Mouse (Mus musculus): ENCODE data around the gene Osbpl5. TPM values are rescaled to one million over a fixed set of nuclear protein-coding genes. Genes with fewer than 3 reads are reported as not detected.
"Not testable (repeated sequence)": the region's sequence is repeated elsewhere in the genome, so short reads cannot be mapped to it uniquely, and the experiment has no call there.

Osbpl5 gene
- total RNA-seq, 2 experiments from 2014 or later = 1.5 to 3.5 TPM

DNA sequence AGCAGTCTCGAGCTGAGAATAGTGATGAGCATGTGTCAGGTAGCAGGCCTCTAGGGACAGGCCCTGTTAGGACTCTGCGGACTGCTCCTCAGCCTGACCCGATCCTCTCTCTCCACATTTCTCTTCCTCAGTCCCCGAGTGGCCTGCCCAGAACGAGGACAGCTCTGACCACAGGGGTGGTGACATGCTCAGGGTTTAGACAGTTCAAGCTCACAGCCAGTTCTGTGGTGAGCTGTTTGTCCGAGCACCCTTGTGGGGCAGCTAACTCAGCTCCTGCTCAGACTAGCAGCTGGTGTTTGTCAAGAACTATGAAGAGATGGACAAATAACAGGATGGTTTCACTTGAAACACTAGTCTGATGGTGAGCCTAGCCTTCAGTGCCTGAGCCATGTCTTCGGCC lies 45.4 kb downstream of the Osbpl5 start:
- ATAC-seq (ENCODE audit: poor library complexity, severe bottlenecking) = no peak

DNA sequence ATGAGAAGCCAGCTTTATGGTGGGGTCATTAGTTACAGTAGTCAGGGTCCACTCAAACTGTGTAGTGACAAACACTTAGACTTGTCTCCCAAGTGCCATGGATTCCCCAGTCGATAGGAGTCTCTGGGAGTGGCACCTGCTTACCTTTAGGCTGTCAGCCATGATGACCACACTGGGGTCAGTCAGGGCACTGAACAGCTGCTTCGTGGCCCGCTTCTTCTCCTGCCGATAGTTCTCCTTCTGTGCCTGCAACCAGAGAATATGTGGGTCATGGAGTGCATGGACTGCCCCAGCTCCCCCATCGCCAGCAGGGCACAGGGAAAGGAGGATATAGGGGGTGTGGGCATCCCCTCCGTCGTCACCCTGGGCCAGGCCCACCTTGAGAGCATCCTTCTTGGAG lies 47.4 kb downstream of the Osbpl5 start:
- ATAC-seq (ENCODE audit: poor library complexity, severe bottlenecking) = no peak

DNA sequence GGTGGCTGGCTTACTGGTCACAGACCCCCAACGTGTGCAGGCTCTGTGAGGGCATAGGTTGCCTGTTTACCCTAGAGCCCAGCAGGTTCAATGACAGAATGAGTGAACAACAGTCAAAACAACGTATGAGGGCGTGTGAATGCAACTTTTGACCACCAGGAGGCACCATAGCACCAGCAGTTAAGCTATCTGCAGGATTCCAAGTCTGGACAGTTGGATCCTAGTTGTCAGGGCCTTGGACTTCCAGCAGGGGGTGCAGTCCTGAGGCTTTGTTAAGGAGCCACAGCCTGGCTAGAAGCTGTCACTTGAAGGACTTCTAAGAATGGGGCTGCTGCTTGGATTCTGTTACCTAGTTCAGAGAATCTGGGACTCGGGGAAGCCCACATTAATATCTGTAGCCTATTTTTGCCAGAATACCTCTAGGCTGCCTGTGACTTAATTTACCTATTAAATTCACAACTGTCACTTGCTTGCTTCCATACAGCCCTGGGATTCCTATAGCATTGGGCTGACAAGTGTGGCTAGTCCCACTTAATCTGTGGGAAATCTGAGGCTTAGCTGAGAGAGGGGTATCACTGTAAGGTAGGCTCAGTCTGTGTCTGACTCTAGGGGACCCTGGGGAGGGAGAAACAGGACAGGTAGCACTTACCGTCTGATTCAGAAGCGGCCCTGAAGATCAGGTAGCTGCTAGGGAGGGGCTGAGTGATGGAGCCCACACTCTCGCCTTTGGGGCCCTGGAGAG lies 49.9 kb downstream of the Osbpl5 start:
- peak; percentile 92 for ATAC-seq (ENCODE audit: poor library complexity, severe bottlenecking)

DNA sequence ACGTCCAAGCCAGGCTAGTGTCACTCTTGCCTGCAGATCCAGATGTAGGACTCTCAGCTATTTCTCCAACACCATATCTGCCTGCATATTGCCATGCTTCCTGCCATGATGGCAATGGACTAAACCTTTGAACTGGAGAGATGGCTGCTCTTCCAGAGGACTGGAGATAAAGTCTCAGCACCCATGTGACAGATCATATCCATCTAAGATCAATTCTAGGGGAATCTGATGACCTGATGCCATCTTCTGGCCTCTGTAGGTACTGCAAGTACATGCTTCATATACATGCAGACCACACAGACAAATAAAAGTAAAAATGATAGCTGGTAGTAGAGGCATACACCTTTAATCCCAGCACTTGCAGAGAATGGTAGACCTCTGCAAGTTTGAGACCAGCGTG lies 60.6 kb downstream of the Osbpl5 start:
- peak; percentile 67 for ATAC-seq (ENCODE audit: poor library complexity, severe bottlenecking)

DNA sequence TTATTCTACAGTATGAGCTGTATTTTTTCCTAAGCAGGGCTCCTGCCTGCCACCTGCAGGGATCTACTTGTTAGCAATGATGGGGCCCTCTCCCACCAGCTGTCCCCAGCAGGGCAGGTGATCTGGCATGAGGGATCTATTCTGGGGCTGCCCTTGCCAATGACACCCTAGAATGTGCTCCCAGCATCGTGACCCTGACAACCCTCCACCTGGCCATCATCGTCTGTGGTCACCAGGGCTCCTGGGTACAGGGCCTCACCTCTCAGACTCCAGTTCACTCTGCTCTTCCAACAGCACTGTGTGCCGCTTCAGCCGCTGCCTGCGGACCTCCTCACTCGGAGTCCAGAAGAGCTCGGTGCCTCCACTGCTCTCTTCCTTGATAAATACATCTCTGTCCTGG lies 62.2 kb downstream of the Osbpl5 start:
- no peak for ATAC-seq (ENCODE audit: poor library complexity, severe bottlenecking)

DNA sequence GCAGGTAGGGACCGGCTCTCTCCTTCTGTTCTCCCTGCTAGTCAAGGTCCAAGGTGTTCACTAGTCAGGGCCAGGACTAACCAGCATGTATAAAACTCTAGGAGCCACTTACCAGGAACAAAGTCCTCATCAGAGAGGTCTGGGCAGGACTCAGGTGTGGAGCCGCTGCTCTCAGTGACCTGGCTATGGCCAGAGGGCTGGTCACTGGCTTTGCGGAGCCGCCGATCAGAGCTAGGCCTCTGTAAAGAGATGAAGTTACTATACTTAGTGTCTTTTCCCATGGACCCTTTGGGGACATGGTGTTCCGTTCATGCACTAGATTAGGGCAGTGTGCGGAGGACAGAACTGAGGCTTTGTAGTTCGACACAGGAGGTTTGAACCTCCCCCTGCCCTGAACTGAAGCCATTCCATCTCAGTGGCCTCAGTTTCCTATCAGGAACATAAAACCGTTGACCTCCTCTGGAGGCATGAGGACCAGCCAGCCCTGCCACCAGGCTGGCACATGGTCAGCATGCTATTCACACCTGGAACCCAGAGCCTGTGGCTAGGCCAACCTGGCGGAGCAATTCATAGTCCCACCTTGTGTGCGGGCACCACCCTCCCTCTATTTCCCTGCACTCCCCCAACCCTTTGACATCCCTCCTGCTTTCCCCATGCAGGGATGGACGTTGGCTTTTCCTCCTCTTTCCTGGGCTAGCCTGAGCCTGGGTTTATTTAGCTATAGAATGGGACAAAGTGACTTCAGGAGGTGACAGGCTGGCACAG lies 63.9 kb downstream of the Osbpl5 start:
- ATAC-seq (ENCODE audit: poor library complexity, severe bottlenecking) = no peak

DNA sequence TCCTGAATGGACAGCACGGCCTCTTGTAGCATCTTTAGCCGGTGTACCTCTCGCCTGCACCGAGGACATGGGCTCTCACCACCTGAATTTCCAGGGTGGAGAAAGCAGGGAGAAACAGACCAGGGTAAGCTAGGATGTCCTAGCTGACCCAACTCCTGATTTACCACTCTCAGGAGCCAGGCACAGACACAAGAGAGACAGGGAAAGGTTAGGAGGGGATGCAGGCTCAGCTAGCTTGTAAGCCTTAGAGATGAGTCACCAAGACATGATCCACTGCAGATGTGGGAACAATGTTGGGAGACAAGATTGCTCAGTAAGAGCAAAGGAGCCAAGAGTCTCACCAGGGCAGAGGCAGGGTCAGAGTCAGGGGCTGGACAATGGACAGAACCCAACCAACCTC lies 64.9 kb downstream of the Osbpl5 start:
- no peak for ATAC-seq (ENCODE audit: poor library complexity, severe bottlenecking)

DNA sequence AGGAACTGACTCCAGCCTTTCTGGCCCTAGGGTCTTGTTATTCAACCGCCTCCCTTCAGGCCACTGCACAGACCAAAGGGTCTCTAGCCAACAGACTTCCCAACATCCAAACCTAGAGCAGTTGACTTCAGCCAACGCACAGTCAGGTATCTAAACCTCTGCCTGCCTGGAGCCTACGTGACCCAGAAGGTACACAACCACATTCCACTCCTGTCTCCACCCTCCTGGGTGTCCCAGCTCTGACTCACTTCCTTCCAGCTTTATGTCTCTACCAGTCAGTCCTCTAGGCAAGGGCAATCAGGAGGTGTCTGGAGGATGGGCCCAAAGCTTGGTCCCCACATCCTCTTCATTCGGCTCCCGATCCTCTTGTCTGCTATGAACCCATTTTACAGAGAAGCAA lies 65.6 kb downstream of the Osbpl5 start:
- ATAC-seq (ENCODE audit: poor library complexity, severe bottlenecking) = no peak

DNA sequence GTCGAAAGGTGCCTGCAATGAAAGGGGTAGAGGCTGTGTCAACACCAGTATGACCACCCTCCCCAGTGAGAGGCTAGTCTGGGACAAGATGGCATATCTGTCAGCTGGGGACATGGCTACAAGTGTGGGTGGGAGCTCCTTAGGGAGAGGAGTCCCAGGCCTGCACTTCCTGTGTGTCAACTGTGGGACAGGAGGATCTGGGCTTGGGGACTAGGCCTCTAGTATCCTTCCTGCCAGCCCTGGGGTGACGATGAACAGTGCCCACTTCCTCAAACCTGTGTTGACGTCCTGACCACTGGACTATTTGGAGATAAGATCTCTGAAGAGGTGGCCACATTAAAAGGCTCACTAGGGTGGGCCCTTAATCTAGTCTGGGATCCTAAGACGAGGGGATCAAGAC lies 66.8 kb downstream of the Osbpl5 start:
- ATAC-seq (ENCODE audit: poor library complexity, severe bottlenecking) = peak; percentile 38

DNA sequence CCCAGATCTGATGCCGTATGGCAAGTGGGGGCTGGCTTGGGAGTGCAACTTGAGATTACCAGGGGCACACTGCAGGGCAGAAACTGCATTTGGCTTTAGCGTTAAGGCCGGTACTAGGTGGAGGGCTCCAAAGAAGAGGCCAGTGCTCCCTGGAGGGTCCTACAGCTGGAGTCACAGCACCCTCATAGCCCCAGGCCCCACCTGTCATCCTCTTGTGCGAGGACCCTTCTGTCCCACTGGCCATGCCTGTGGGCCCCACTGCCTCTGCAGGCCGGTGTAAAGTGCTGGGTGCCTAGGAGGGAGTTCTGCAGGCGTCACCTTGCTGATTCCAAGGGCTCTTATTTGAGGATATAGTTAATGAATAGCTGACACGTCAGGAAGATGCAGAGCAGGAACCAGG lies 67.3 kb downstream of the Osbpl5 start:
- no peak for ATAC-seq (ENCODE audit: poor library complexity, severe bottlenecking)

DNA sequence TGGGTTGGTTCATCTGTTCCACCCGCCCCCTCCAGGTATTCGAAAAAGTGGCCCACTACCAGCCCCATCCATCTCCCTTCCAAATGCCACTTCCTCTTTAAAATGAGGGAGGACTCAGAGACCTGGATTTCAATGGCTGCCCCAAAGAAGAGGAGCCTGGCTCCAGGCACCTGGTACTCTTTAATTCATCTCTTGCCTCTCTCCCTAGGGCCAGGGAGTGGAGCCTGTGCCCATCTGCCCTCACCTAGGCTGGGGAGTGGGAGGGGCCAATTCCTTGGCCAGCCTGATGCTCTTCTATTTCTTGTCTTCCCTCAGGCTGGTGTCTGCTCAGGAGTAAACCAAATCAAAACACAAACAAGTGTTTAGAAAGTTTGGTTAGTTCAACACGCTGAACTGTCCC lies 70.1 kb downstream of the Osbpl5 start:
- not testable (repeated sequence) for ATAC-seq (ENCODE audit: poor library complexity, severe bottlenecking)

DNA sequence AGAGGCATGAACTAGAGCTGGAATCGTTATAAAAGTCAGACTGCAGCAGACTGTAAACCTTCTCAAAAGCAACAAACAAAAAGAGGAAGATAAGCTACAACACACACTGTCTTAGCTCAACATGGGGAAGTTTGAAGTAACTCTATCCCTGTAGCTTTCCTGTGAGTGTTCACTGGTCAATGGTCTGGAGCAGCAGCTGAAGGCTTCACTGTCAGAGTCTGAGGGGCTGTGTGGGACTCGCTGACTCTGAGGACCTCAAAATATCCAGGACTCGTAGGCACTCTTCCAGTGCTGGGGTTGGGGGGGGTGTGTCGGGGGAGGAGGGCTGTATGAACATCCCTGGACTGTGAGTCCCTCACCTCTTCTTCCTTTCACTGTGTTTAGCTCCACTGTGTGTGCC lies 70.6 kb downstream of the Osbpl5 start:
- peak; percentile 52 for ATAC-seq (ENCODE audit: poor library complexity, severe bottlenecking)

DNA sequence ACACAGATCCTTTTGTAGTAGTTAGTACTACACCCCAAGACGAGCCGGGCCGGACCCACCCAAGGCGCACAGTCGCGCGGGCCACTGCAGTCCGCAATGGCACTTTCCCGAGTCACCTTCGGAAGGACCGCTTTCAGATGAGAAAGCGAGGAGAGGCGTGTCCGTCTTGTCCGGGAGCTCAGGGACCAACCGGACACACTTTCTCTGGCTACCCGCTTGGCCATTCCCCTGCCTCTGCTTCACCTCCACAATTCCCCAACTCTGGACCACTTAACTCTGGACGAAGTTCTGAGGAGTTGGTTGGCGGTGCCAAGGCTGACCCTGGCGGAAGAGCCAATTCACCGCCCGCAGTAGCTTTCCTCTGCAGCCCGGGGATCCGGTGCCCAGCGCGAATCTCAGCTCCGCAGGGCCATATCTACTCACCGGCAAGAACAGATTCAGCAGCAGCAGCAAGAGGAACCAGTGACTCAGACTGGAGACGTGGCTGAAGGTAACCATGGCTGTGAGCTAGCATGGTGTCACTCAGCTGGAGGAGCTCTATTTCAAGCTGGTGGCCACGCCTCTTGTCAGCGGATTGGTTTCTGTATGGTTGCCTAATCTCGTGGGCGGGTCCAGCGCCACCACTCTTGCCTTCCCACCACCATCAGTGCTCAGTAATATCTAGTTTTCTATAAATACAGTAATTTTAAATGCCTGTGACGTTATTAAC lies 71.3 kb downstream of the Osbpl5 start, which contains the start of gene Tnfrsf23:
TSS of gene Tnfrsf23 (minus strand) at position 514 of the 709 bp plus-strand sequence.
- ATAC-seq (ENCODE audit: poor library complexity, severe bottlenecking) = peak; percentile 89

DNA sequence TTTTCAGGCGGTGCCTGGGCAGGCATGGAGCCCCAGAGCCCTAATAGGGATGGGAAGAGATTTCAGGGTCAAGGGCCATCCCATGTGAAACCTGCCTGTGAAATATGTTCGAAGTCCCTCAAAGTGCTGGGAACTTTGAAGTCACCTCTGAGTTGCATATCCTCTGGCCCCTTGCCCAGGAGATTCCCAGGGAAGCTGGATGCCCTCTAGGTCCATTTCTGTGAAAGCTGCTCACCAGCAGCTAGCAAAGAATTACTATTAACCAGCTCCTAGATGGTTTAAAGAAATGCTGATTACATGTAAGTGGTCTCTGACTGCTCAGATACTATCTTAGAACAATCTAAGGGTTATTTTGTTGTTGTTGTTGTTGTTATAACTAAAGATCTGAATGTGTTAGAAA lies 72.2 kb downstream of the Osbpl5 start:
- ATAC-seq (ENCODE audit: poor library complexity, severe bottlenecking) = not testable (repeated sequence)

DNA sequence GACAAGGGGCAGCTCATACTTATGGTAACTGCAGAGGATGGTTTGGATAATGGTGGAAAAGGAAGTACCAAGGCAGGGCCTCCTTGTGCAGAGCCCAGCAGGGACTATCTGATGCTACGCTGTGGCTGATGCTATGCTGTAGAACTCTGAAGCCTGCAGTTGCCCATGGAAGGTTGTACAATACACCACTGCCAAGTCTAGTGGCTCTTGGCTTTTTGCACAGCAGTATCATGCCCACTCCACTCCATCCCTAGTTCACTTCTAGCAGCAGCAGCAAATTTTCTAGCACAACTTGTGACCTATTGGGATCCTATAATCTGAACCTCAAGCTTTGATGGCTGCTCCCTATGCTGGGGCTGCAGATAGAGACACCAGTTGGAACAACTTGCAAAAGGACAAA lies 75.2 kb downstream of the Osbpl5 start:
- ATAC-seq (ENCODE audit: poor library complexity, severe bottlenecking) = no peak

DNA sequence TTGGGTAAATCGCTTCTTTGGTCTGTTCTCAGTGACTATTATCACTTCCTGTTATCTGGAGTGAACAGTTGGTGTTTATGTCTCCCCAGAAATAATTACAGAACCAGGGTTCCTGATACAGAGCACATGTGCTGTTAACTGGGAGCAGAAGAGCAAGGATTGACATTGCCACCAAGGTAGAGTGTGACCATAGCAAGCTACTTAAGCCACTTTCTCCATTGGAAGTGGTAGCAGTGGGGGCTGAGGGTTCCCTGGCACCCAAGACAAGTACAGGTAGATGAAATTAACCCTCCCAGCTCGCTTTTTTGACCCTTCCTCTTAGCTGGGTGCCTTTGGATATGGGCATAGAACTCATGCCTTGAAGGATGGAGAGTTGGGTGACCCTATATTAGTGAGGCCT lies 75.9 kb downstream of the Osbpl5 start:
- ATAC-seq (ENCODE audit: poor library complexity, severe bottlenecking) = not testable (repeated sequence)

DNA sequence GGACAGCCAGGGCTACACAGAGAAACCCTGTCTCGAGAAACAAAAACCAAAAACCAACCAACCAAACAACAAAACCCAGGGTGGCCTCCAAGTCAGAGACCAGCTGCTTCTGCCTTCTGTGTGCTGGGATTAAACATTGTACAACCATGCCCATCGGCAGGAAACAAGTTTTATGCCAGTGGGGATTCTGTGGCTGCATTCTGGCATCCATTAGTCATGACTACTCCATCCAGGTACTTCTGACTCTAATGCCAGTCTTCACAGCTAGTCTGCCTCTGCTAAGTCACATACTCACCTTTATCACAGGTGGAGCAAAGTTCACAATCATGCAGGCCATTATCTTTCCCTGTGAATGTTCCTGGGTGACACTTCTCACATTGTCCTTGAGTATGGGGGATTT lies 77.1 kb downstream of the Osbpl5 start:
- not testable (repeated sequence) for ATAC-seq (ENCODE audit: poor library complexity, severe bottlenecking)

DNA sequence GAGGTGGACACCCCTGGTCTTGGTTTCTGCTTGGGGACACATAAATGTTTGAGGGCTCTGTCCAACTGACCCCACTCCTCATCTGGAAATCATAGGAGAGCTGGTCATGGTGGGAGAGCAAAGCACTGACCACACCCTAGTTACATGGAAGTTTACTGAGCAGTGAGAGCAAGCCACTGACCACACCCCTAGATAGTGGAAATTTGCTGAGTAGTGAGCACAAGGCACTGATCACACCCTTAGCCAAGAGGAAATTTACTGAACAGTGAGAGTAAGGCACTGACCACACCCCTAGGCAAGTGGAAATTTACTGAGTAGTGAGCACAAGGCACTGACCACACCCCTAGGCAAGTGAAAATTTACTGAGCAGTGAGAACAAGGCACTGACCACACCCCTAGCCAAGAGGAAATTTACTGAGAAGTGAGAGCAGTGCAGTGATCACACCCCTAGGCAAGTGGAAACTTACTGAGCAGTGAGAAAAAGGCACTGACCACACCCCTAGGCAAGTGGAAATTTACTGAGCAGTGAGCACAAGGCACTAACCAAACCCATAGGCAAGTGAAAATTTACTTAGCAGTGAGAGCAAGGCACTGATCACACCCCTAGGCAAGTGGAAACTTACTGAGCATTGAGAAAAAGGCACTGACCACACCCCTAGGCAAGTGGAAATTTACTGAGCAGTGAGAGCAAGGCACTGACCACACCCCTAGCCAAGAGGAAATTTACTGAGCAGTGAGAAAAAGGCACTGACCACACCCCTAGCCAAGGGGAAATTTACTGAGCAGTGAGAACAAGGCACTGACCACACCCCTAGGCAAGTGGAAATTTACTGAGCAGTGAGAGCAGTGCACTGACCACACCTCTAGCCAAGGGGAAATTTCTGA lies 90.1 kb downstream of the Osbpl5 start:
- ATAC-seq (ENCODE audit: poor library complexity, severe bottlenecking) = peak; percentile 58

DNA sequence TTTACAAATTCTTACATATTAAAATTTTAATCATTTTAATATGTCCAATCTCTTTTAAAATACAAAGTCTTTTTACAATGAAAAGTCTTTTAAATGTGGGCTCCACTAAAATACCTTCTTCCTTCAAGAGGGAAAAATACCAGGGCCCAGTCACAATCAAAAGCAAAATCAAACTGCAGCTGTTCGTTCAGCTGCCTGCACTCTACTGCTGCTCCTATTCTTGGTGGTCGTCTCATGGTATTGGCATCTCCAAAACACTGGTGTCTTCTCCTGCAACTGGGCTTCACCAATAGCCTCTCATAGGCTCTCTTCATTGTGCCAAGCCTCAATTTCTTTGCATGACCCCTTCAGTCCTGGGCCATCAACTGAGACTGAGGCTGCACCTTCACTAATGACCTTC lies 93.3 kb downstream of the Osbpl5 start:
- ATAC-seq (ENCODE audit: poor library complexity, severe bottlenecking) = no peak

DNA sequence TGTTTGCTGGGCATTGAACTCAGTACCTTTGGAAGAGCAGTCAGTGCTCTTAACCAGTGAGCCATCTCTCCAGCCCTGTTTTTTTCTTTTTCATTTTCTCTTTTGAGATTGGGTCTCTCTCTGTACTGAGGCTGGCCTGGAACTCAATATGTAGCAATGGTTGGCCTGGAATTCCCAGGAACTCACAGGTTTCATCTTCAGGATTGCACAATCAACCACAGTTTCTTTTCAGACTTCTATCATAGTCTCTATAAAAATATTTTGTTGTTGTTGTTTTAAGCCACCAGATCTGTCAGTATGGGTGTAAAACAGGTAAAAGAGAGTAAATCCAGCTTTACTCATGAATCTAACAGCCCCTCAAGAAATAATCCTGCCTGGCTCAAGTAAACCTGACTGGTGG lies 96.0 kb downstream of the Osbpl5 start:
- ATAC-seq (ENCODE audit: poor library complexity, severe bottlenecking) = no peak

Measured in megakaryocyte, adult 5-6 weeks (primary cell).